Mouse (Mus musculus): Measurements from ENCODE around the gene Cdkal1. TPM values are rescaled to one million over a fixed set of nuclear protein-coding genes. Genes with fewer than 3 reads are reported as not detected.

Gene Cdkal1
- polyA plus RNA-seq, 1 experiment from 2014 or later, result 14.7 TPM

- Histone ChIP-seq H3K9me3 (ENCODE audit: control insufficient read depth, low read length) (no peaks in the 10 kb centered on the region), H3K4me2 (replicated peaks; ENCODE audit: low read depth) (no peak overlapping the region), H3K36me3 (ENCODE audit: control insufficient read depth, insufficient read depth, low read length) (peaks cover 3% of the 10 kb centered on the region; the same call in 1 of the 2 replicates), H3K9ac (ENCODE audit: low read length) (no peak overlapping the region), H3K4me3 (ENCODE audit: low read depth, low read length) (no peak overlapping the region), H3K4me1 (replicated peaks; ENCODE audit: control insufficient read depth, insufficient read depth) (no peaks in the 10 kb centered on the region; the same call in 1 of the 2 replicates), H3K27me3 (ENCODE audit: control insufficient read depth, insufficient read depth, low read length) (no peaks in the 10 kb centered on the region), H3K27ac (replicated peaks) (no peak overlapping the region)
- no peak for TF ChIP-seq CTCF (IDR thresholded peaks at IDR 0.05; ENCODE audit: low read depth)
- WGBS, result 88% methylated on average over 7 of the region's 7 CpGs
- ATAC-seq (ENCODE audit: low FRiP score, low TSS enrichment) (no peak), DNase-seq (ENCODE audit: low spot score) (no peak)
Measured at GRCm38 (mm10) chr13:29349386-29349961, 506.0 kb downstream of the Cdkal1 start.

GRCm38 (mm10) chr13:29348331-29348730 is 507.1 kb downstream of the Cdkal1 start:
- Histone ChIP-seq H3K4me1 (replicated peaks; ENCODE audit: control insufficient read depth, insufficient read depth) (no peaks in the 10 kb centered on the region; the same call in 1 of the 2 replicates), H3K27me3 (ENCODE audit: control insufficient read depth, insufficient read depth, low read length) (no peaks in the 10 kb centered on the region), H3K4me2 (replicated peaks; ENCODE audit: low read depth) (no peak overlapping the region), H3K9me3 (ENCODE audit: control insufficient read depth, low read length) (no peaks in the 10 kb centered on the region), H3K36me3 (ENCODE audit: control insufficient read depth, insufficient read depth, low read length) (peaks cover 3% of the 10 kb centered on the region; the same call in 1 of the 2 replicates), H3K9ac (ENCODE audit: low read length) (no peak overlapping the region), H3K27ac (replicated peaks) (no peak overlapping the region), H3K4me3 (ENCODE audit: low read depth, low read length) (no peak overlapping the region)
- WGBS, result 97% methylated on average over 3 of the region's 3 CpGs
- no peak for DNase-seq (ENCODE audit: low spot score)
- ATAC-seq (ENCODE audit: low FRiP score, low TSS enrichment), result no peak
- TF ChIP-seq EP300 (optimal IDR thresholded peaks at IDR 0.05), result no peak
- no peak for TF ChIP-seq CTCF (IDR thresholded peaks at IDR 0.05; ENCODE audit: low read depth)

GRCm38 (mm10) chr13:29332640-29333412 is 522.6 kb downstream of the Cdkal1 start:
- Histone ChIP-seq H3K4me2 (replicated peaks; ENCODE audit: low read depth) (no peak overlapping the region), H3K27me3 (ENCODE audit: control insufficient read depth, insufficient read depth, low read length) (no peaks in the 10 kb centered on the region), H3K4me3 (ENCODE audit: low read depth, low read length) (no peak overlapping the region), H3K27ac (replicated peaks) (no peak overlapping the region), H3K9ac (ENCODE audit: low read length) (no peak overlapping the region), H3K4me1 (replicated peaks; ENCODE audit: control insufficient read depth, insufficient read depth) (no peaks in the 10 kb centered on the region), H3K36me3 (ENCODE audit: control insufficient read depth, insufficient read depth, low read length) (no peaks in the 10 kb centered on the region), H3K9me3 (ENCODE audit: control insufficient read depth, low read length) (no peaks in the 10 kb centered on the region)
- TF ChIP-seq EP300 (optimal IDR thresholded peaks at IDR 0.05) (no peak), CTCF (IDR thresholded peaks at IDR 0.05; ENCODE audit: low read depth) (no peak)
- WGBS, result 88% methylated on average over 6 of the region's 6 CpGs
- DNase-seq (ENCODE audit: low spot score) (no peak), ATAC-seq (ENCODE audit: low FRiP score, low TSS enrichment) (no peak)

- DNase-seq (ENCODE audit: low spot score), result no peak
Measured at GRCm38 (mm10) chr13:29325946-29326345, 529.5 kb downstream of the Cdkal1 start.

DNA sequence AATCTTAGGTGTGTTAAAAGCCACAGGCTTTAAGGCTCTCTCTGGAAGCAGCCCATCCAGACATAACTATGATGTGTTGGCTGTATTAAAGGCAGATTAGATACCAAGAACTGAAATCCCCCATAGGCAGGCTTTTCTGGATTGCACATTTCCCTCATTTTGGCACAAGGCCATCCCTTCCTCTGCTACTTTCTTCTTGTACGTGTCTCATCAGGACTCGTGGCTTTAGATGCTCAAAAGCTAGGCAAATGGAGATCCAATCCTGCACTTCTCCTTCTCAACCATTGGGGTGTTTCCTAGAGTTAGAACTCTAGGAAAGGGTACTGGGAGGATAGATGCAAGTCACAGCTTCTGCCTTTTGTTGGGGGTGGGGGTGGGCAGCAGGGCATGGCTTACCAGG is 535.1 kb downstream of the Cdkal1 start:
- no peak overlapping the region for H3K4me3 ChIP-seq (ENCODE audit: low read depth, low read length)
- no peak overlapping the region for H3K4me2 ChIP-seq (replicated peaks; ENCODE audit: low read depth)
- 41% methylated on average over 2 of the region's 2 CpGs for WGBS
- H3K27me3 ChIP-seq (ENCODE audit: control insufficient read depth, insufficient read depth, low read length), result no peaks in the 10 kb centered on the region
- ATAC-seq (ENCODE audit: low FRiP score, low TSS enrichment) (no peak), DNase-seq (ENCODE audit: low spot score) (no peak)
- no peaks in the 10 kb centered on the region for H3K4me1 ChIP-seq (replicated peaks; ENCODE audit: control insufficient read depth, insufficient read depth)
- H3K9me3 ChIP-seq (ENCODE audit: control insufficient read depth, low read length), result no peaks in the 10 kb centered on the region
- TF ChIP-seq EP300 (optimal IDR thresholded peaks at IDR 0.05) (no peak), CTCF (IDR thresholded peaks at IDR 0.05; ENCODE audit: low read depth) (no peak)
- no peak overlapping the region for H3K27ac ChIP-seq (replicated peaks)
- H3K9ac ChIP-seq (ENCODE audit: low read length), result no peak overlapping the region
- no peaks in the 10 kb centered on the region for H3K36me3 ChIP-seq (ENCODE audit: control insufficient read depth, insufficient read depth, low read length)

More at GRCm38 (mm10) chr13:29325946-29326345, 529.5 kb downstream of the Cdkal1 start:
- Histone ChIP-seq H3K27me3 (ENCODE audit: control insufficient read depth, insufficient read depth, low read length) (no peaks in the 10 kb centered on the region), H3K9me3 (ENCODE audit: control insufficient read depth, low read length) (no peaks in the 10 kb centered on the region), H3K9ac (ENCODE audit: low read length) (no peak overlapping the region), H3K4me2 (replicated peaks; ENCODE audit: low read depth) (no peak overlapping the region), H3K27ac (replicated peaks) (no peak overlapping the region), H3K4me3 (ENCODE audit: low read depth, low read length) (no peak overlapping the region), H3K36me3 (ENCODE audit: control insufficient read depth, insufficient read depth, low read length) (no peaks in the 10 kb centered on the region), H3K4me1 (replicated peaks; ENCODE audit: control insufficient read depth, insufficient read depth) (no peaks in the 10 kb centered on the region)
- TF ChIP-seq CTCF (IDR thresholded peaks at IDR 0.05; ENCODE audit: low read depth) (no peak), EP300 (optimal IDR thresholded peaks at IDR 0.05) (no peak)
- no peak for ATAC-seq (ENCODE audit: low FRiP score, low TSS enrichment)
- 83% methylated on average over 4 of the region's 4 CpGs for WGBS

DNA sequence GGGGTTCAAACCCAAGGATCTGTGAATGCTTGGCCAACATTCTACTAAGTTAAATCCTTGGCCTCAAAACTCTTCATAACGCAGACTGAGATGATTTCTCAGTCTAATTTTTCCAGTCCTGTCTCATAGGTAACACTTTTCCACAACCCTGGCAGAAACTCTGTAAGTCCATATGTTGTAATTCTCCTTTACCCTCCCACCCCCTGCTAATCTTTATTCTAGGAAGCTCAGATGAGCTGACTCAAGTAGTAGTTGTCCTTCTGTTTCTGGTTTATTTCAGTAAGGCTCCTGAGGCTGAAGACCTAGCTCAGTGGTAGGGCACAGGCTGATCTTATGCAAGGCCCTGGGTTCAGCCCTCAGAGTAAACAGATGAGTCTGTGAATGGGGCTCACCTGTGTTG is 537.8 kb downstream of the Cdkal1 start:
- Histone ChIP-seq H3K9me3 (ENCODE audit: control insufficient read depth, low read length) (no peaks in the 10 kb centered on the region), H3K4me1 (replicated peaks; ENCODE audit: control insufficient read depth, insufficient read depth) (no peaks in the 10 kb centered on the region), H3K4me3 (ENCODE audit: low read depth, low read length) (no peak overlapping the region), H3K27me3 (ENCODE audit: control insufficient read depth, insufficient read depth, low read length) (no peaks in the 10 kb centered on the region), H3K27ac (replicated peaks) (no peak overlapping the region), H3K36me3 (ENCODE audit: control insufficient read depth, insufficient read depth, low read length) (no peaks in the 10 kb centered on the region), H3K4me2 (replicated peaks; ENCODE audit: low read depth) (no peak overlapping the region), H3K9ac (ENCODE audit: low read length) (no peak overlapping the region)
- ATAC-seq (ENCODE audit: low FRiP score, low TSS enrichment) (no peak), DNase-seq (ENCODE audit: low spot score) (no peak)
- no peak for TF ChIP-seq EP300 (optimal IDR thresholded peaks at IDR 0.05)
- no peak for TF ChIP-seq CTCF (IDR thresholded peaks at IDR 0.05; ENCODE audit: low read depth)
- WGBS, result 88% methylated on average over 1 of the region's 1 CpGs
